Mouse (Mus musculus): ENCODE measurements around the gene Gm5426.
"Not testable (repeated sequence)": the region's sequence is repeated elsewhere in the genome, so short reads cannot be mapped to it uniquely, and the experiment has no call there.

Gm5426 gene

DNA sequence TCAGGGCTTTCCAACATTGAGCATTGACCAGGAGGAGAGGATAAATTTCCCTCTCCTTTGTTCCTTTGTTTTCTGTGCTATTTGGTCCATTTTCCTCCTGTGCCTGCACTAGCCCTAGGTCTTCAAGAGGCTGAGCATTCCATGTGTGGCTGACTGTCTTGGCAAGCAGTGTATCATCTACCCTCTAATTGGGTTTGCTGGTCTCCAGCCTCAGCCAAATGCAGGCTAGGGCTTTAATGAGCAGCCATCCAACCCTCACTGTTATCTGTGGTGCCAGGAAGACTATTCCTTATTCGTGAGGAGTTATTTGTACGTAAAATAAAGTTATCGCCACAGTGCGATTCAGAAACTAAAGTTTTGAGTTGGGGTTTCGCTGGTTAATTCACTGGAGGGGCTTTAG lies 2.2 kb downstream of the Gm5426 start:
- no peak for DNase-seq (ENCODE audit: low spot score in 2 of 2)

DNA sequence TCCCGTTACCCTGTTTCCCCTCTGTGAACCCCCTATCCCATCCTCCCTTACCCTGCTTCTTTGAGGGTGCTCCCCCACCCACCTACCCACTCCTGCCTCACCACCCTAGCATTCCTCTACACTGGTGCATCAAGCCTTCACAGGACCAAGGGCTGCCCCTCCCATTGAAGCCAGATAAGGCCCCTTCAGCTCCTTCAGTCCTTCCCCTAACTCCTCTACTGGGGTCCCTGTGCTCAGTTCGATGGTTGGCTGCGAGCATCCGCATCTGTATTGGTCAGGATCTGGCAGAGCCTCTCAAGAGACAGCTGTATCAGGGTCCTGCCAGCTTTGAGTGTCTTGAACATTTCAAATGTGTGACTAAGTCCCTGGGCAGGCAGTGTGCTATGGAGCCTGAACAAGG lies 2.9 kb downstream of the Gm5426 start:
- not testable (repeated sequence) for DNase-seq (ENCODE audit: low spot score in 2 of 2)

DNA sequence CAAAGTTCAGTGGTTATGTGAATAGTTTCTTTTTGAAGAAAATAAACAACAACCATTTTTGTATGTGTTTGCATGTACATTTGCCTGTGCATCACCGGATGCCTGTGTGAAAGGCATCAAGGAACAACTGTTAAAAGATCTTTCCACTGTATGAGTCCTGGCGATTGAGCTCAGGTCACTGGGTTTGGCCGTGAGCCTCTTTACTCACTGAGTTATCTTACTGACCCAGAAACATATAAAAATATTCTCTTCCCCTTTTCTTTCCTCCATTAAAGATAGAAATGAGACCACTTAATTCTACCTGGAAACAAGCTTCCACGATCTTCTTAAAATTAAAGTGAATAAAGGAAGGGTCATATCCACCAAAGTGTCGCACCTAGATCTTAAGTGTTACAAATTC lies 10.2 kb downstream of the Gm5426 start:
- no peak for DNase-seq (ENCODE audit: low spot score in 2 of 2)

DNA sequence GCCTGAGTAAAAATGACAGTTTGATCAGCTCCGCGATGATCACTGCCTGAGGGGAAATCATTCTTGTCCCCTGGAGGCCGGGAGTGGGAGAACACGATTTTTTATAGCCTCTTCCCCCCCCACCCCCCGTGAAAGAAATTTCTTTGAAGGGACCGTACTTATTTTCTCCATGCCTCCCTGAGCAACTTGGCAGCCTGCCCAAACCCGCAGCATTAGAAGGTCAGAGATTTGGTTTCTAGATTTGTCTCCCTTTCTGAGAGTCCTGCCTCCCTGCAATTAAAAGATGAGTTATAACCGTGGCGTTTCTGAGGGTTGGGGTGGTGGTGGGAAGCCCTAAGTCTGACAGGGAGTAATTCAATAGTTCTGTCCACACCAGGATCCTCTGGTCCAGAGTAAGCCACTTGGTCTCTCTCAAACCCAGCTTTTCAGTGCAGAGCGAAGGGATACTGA lies 11.9 kb downstream of the Gm5426 start:
- no peak for DNase-seq (ENCODE audit: low spot score in 2 of 2)

DNA sequence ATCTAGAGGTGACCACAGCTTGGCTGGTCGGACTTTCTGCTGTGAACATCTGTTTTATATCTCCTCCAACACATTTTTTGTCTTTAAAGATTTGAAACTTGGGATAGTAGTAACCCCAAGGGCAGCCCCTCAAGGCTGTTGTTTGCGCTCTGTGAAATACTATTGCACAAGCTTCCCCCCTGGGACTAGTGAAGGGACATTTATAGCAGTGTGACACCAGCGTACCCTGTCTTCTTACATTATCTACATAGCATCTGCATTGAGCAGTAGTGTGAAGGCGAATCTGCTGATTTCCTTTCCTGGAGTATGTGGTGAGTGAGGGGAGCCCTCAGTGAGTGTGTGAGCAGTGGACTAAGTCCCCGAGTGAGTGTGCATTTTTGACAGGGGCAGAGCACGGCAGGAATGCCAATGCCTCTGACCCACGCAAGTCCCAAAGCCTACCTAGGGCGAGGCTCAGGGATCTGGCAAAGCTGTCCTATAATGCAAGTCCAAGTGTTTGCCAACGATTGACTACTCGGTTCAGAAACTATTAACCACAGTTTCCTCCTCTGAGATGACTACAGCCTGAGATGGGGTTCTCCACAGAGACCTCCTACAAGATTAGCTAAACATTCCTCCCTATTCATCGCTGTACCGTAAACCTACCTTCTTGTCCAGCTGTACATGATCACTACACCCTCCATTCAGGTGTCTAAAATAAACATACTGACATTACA lies 14.2 kb downstream of the Gm5426 start:
- no peak for DNase-seq (ENCODE audit: low spot score in 2 of 2)

DNA sequence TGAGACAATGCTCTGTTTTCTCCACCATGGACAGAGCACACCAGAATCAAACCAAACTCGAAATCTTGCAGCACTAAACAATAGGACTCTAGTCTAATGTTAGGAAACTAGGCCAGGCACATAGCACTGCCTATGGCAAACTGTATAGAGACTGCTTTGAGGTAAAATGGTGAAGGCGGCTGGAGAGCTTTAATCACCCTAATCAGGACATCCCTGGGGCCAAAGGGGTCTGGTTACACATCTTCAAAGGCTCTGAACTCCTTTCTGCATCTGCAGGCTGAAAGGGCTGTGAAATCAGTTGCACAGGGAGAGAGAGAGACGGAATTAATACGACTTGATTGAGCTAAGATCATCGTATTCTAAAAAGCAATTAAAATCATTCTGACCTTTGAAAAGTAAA lies 16.9 kb downstream of the Gm5426 start:
- no peak for DNase-seq (ENCODE audit: low spot score in 2 of 2)

DNA sequence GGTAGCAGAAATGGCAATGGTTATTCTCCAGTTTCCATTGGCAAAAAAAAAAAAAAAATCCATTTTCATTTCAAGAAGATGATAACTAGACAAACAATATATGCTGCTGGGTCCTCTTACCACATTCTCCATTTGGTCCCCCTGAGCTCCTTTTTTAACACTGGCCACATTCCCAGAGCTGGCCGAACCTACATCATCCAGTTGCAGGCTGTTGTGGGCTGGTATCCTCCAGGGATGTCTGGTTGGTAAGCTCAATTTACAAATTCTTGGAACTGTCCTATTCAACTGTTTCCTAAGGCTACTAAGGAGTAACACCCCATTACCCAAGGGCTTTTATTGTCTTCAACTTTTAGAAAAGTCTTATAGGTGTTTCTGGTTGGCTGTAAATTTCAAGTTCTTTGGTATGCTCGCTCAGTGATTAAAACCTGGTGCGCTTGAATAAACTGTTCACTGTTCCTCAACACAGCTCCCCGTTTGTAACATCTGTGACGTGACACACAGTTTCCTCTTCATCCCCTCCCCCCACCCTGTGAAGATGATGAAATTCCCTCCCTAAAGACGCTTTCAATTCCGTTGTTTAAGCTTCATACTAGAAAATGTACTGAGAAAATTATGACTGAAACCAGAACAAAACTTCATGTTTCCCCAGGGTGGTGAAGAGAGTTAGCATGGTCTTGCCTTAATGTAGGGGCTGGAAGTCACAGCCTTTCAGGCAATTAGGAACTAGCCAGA lies 26.7 kb downstream of the Gm5426 start:
- no peak for DNase-seq (ENCODE audit: low spot score in 2 of 2)

DNA sequence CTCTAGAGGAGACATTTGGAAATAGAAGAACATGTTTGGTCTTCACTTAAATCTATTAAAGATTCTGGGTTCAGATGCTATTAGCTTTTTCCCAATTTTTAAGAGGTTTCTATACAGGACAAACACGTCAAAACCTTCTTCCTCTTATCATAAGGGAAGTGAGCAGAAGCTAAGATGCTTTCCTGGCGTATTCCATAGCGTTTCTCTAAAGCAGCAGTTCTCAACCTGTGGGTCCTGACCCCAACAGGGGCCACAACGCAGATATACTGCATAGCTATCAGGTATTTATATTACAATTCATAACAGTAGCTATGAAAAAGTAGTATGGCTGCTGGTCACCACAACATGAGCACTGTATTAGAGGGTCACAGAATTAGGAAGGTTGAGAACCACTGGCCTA lies 27.4 kb downstream of the Gm5426 start:
- DNase-seq (ENCODE audit: low spot score in 2 of 2): no peak

DNA sequence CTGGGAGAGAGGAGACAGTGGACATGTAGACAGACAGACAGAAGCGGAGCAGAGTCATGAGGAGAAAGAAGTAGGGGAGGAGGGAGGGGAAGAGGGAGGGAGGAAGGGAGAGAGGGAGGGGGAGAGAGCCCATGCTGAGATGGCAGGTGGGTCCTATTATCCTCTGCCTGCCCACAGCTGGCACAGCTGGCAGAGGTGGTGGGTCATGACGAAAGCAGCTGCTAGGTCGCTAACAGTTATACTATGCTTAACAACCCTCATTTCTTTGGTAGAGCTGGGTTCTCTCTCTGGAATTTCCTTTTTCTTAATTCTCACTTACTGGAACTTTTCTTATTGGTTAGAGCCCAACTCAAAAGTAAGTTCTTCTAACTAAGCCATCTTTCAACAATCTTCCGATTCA lies 28.9 kb downstream of the Gm5426 start:
- DNase-seq (ENCODE audit: low spot score in 2 of 2): no peak

DNA sequence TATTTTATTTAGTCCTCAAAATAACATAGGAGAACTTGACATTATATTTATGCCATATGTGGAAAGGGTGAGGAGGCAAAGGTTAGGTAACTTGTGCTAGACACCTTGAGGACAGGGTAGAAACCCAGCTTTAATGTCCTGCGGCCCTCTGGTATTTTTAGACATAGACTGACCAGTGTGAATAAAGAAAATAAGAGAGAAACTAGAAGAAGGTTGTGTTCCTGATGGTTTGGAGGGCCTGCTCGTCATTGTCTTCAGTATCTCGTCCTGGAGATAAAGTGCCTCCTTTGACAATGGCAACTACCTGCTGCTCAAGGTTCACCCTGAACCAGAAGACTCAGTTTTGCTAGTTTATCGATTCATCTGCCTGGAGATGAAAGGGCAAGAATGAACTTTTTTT lies 32.6 kb downstream of the Gm5426 start:
- no peak for DNase-seq (ENCODE audit: low spot score in 2 of 2)

DNA sequence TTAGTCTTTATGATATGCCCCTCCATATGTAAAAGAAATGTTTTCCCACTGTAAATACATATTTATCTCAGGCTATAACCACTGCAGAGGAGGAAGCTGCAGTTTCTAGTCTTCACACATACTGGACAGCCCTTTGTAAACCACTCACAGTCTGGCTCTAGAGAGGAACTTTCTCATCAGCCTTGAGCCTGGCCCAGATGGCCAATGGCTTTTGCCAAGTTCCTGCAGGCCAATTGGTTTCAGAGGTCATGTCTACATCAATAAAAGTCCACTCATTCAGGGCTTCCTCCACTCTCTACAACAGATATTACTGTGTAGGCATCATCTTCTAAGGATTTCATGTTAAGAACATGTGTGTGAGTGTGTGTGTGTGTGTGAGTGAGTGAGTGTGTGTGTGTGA lies 35.1 kb downstream of the Gm5426 start:
- DNase-seq (ENCODE audit: low spot score in 2 of 2): no peak

DNA sequence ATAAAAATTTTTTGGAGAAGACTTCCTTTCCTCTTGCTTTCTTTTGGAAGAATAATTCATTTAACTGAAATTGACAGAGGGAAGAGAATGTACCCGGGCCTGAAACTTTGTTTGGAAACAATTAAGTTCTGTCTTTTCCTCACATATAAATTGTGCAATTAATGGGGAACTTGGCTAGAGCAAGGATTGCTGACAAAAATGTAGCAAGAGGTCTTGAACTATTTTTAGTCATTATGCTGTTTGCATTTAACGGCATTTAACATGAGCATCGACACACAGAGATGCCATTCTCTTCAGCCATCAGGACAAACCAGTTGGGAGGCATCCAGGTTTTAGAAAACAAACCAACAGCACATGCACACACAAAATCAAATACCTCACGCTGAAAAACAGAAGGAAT lies 36.6 kb downstream of the Gm5426 start:
- DNase-seq (ENCODE audit: low spot score in 2 of 2): no peak

DNA sequence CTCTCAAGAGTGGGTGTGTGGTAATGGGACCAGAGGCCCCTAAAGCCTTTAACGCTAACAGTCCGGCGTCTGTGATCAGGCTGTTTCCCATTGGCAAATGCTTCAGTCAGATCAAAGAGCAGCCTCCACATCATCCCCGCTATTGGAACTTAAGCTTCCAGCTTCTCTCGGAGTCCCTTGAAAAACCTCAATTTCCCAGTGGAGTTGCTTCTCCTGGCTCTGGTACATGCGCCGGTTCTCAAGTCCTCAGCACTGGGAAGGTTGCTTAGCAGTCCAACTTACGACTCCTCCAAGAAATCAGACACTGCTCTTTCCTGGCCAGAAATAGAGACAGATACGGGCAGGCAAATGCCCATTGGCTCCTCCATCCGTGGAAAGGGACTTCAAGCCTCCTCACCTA lies 37.4 kb downstream of the Gm5426 start:
- DNase-seq (ENCODE audit: low spot score in 2 of 2): no peak

DNA sequence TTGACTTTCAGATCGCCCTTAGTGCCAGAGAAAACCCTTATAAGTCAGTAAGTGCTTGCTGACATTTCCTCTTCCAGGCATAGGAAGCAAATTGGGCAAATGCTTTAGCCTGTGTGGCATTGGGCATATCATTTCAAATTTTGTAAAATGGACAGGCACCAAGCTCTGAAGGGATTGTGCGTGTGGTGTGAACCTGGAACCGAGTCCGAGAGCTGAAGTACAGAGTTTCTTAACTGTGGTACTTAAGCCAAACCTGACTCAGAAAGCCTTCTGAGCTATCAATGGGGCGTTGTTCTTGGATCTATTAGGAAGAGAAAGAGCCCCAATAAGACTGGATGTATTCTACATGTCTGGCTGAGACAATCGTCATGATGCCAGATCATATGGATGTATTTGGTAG lies 40.5 kb downstream of the Gm5426 start:
- no peak for DNase-seq (ENCODE audit: low spot score in 2 of 2)

DNA sequence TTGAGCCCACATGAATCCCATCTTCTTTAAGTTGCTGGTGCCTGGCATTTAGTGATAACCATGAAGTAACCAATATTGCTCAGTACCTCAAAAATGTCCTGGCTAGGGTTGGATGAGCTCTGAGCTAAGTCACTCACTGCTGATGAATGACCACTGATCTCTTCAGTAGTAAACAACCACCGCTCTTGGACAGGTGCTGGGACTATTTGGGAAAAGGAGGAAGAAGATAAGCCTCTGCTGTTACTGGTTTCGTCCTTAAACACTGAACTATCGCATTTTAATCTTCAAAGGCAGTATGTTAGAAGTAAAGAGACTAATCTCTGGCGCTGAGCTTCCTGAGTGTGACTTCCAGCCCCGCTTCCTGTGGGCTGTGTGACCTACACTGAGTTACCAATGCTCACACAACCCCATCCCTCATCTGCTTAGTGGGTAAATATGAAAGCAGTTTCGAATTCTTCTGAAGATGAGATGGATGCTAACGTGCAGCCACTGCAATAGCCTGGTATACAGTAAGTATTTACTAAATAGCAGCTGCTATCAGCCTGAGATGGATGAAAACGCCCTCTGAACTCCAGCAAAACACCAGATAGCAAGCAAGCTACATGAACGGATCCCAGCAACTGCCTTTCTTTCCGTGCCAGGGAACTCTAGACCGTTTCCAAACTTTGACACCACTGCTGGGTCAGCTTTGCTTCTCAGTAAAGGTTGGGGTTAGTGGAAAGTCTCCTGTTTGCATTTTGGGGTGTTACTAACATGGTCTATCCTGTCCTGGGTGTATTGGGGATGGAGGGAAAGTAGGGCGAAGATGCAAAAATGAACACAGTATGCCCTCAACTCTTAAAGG lies 44.4 kb downstream of the Gm5426 start:
- DNase-seq (ENCODE audit: low spot score in 2 of 2): no peak

DNA sequence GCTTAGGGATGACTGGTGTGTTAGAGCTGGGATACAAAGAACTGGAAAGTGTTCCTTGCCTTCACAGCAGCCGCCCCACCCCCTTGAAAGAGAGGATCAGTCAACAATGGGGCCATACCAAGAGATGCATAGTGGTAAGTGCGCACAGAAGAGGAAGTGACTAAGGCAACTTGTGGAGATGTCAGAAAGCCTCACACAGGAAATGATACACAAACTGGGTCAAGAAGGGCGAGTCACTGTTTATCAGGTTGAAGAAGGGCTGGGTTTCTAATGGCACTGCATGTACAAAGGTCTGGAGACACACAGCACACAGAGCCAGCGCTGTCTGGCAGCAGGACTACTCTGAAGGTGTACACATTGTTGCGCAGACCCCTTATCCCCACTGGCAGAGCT lies 45.0 kb downstream of the Gm5426 start:
- DNase-seq (ENCODE audit: low spot score in 2 of 2): no peak

DNA sequence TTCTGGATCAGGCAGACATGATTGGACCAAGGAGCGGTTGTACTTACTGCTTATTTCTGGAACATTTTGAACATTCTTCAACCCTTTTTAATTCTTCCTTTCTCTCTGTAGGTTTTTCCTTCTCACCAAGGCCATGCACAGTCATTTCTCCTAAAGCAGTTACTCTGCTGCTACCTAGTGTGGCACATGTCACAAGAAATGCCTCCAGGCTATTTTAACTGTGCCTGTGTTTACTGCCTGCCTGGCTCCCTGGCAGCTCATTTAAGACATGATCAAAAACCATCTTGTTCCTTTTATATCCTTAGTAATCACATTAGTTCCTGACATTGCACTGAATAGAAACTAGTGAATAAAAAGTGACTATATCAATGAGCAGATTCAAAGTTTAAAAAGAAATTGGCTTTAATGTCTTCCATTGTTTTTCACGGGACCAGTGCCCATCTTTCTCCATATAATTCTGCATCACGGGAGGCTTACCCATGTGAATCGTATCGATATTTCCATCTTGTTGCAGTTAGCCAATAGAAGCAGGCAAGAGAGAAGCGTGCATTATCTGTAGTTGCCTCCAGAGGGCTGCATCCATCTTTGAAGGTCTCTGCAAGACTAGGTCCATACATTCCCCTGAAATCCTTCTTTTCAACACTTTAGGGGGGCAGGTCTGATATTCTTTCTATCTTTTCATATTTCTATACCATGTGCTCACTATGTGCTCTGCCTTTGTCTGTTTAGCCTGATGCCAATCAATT lies 45.7 kb downstream of the Gm5426 start:
- no peak for DNase-seq (ENCODE audit: low spot score in 2 of 2)

DNA sequence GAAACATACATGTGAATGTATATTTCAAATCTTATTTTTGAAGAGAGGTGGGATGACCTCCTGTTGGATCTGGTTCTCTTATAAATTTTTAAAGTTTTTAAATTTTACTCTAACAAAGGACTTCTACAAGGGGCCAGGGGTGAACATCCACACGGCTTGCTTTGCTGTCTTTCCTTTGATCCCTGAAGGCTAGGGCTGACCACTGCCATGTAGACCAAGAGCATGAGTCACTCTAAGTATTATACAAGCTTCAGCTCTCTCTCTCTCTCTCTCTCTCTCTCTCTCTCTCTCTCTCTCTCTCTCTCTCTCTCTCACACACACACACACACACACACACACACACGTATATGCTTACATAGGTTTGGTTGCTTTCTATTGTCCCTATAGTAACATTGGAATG lies 48.6 kb downstream of the Gm5426 start:
- no peak for DNase-seq (ENCODE audit: low spot score in 2 of 2)

DNA sequence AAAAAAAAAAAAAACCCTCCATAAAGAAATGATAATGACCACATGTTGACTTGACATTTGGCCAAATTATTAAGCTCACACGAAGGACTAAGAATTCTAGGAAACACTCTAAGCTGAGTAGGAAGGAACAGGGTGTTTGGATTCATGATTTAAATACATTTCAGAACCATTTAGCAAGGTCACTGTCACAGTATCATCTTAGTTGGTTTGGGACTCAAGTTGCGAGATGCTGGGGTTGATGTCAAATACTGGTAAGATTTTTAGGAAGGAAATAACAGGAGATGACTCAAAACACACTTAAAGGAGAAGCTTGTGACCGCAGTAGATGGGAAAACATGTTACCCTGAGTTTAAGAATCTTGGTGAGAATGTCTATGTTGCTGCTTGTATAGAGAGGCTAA lies 49.2 kb downstream of the Gm5426 start:
- no peak for DNase-seq (ENCODE audit: low spot score in 2 of 2)
